Mouse (Mus musculus) limb, embryonic 14.5 days (tissue): ENCODE data around the gene Ly6g6c. TPM values are rescaled to one million over a fixed set of nuclear protein-coding genes. Genes with fewer than 3 reads are reported as not detected.

Experiments
- ATAC-seq: fragments of 200-750 bp; cut with Nextera tagmentation; 2 replicates; pipeline ENCODE4 v1.8.0; 2017; ENCODE audit warnings: low read depth, moderate number of reproducible peaks, moderate TSS enrichment; ENCODE audit not compliant: low FRiP score
- DNase-seq: peaks from one replicate; pipeline ENCODE4 v3.0.0-alpha.2; 2015; ENCODE audit warnings: low spot score
- H3K27ac ChIP-seq: fragments of 300-500 bp; sonication (generic); replicated peaks from 2 replicates; pipeline ENCODE4 v1.5.1; 2014; ENCODE audit warnings: low read depth, mild to moderate bottlenecking, low read length, moderate library complexity, mixed read lengths
- H3K27me3 ChIP-seq: fragments of 300-500 bp; sonication (generic); 2 replicates; pipeline ENCODE4 v1.6.1; 2014; ENCODE audit warnings: low read length, mixed read lengths; ENCODE audit not compliant: control insufficient read depth, insufficient read depth
- H3K36me3 ChIP-seq: fragments of 300-500 bp; sonication (generic); 2 replicates; pipeline ENCODE4 v1.6.1; 2014; ENCODE audit warnings: mild to moderate bottlenecking, low read length, moderate library complexity, mixed read lengths; ENCODE audit not compliant: control insufficient read depth, insufficient read depth
- H3K4me1 ChIP-seq: fragments of 300-500 bp; sonication (generic); 2 replicates; pipeline ENCODE4 v1.6.1; 2014; ENCODE audit warnings: antibody characterized with exemption, low read length, mixed read lengths; ENCODE audit not compliant: control insufficient read depth, insufficient read depth
- H3K4me2 ChIP-seq: fragments of 300-500 bp; sonication (generic); replicated peaks from 2 replicates; pipeline ENCODE4 v1.6.1; 2014; ENCODE audit warnings: low read depth, mild to moderate bottlenecking, low read length, moderate library complexity; ENCODE audit not compliant: severe bottlenecking
- H3K4me3 ChIP-seq: fragments of 300-500 bp; sonication (generic); replicated peaks from 2 replicates; pipeline ENCODE4 v1.5.1; 2014; ENCODE audit warnings: low read length
- H3K9ac ChIP-seq: fragments of 300-500 bp; sonication (generic); 2 replicates; pipeline ENCODE4 v1.6.1; 2014; ENCODE audit warnings: mild to moderate bottlenecking, low read depth, low read length, moderate library complexity; ENCODE audit not compliant: severe bottlenecking
- H3K9me3 ChIP-seq: fragments of 300-500 bp; sonication (generic); 2 replicates; pipeline ENCODE4 v1.6.1; 2016; ENCODE audit warnings: low read length; ENCODE audit not compliant: control insufficient read depth
- POLR2A ChIP-seq: fragments of 200-500 bp; IDR thresholded peaks from 2 replicates; pipeline ENCODE4 v1.8.0; 2012; ENCODE audit warnings: inconsistent platforms, mild to moderate bottlenecking, moderate library complexity, borderline replicate concordance; ENCODE audit not compliant: insufficient read depth, insufficient read length; ENCODE audit errors: extremely low read depth
- WGBS: fragments of 180-500 bp; shearing (Covaris S2); extraction: QIAGEN DNeasy Blood & Tissue Kit; methylation state at CpG from one replicate; pipeline ENCODE4 v1.1.7; 2014; 5-methylcytosine and 5-hydroxymethylcytosine counted together
- polyA plus RNA-seq, 2 experiments: library from polyadenylated mRNA; depleted of rRNA in 1 of 2; stranded (reverse) in 1 of 2; unstranded in 1 of 2; fragments of >200 nt; fragmentation: Nextera tagmentation in 1 of 2; extraction: Ambion mirVana in 1 of 2; gene quantifications; 2 replicates each; pipeline versions ENCODE4 v1.2.1 to v1.2.3; 2012 to 2014

Gene Ly6g6c
- polyA plus RNA-seq, 2 experiments: 5.5 to 22.3 TPM

- Histone ChIP-seq H3K4me2 (no peak overlapping the region), H3K27me3 (no peaks in the 10 kb centered on the region), H3K4me3 (no peak overlapping the region), H3K27ac (no peak overlapping the region), H3K9me3 (no peaks in the 10 kb centered on the region), H3K4me1 (0 out of 2 replicates have a peak, but pooled peaks cover 2% of the 10 kb centered on the region), H3K36me3 (peaks cover 25% of the 10 kb centered on the region), H3K9ac (peak overlapping the region; percentile 25; the same call in 1 of the 2 replicates)
- DNase-seq (no peak), ATAC-seq (no peak)
- TF ChIP-seq POLR2A: no peak
- 70% methylated on average over 3 of the region's 3 CpGs for WGBS
These were observed 41.3 kb downstream of the Ly6g6c start for GRCm38 (mm10) chr17:35106522-35106921.

- no peaks in the 10 kb centered on the region for H3K27me3 ChIP-seq
- TF ChIP-seq POLR2A: no peak
- ATAC-seq (no peak), DNase-seq (no peak)
- H3K27ac ChIP-seq: no peak within 1 kb of the TSS
- H3K4me2 ChIP-seq: no peak within 1 kb of the TSS
- peaks cover 10% of the 10 kb centered on the region for H3K36me3 ChIP-seq
- no peaks in the 10 kb centered on the region for H3K9me3 ChIP-seq
- 0 out of 2 replicates have a peak, but pooled peaks cover 2% of the 10 kb centered on the region for H3K4me1 ChIP-seq
- WGBS: 91% methylated on average over 6 of the region's 6 CpGs
- no peak within 1 kb of the TSS for H3K4me3 ChIP-seq
- H3K9ac ChIP-seq: no peak within 1 kb of the TSS
These were observed 42.9 kb downstream of the Ly6g6c start, which contains the start of gene Ly6g5c for GRCm38 (mm10) chr17:35108097-35108496. Ly6g5c (plus strand) TSS chr17:35108279.

- no peak overlapping the region for H3K4me3 ChIP-seq
- TF ChIP-seq POLR2A: no peak
- peaks cover 25% of the 10 kb centered on the region for H3K36me3 ChIP-seq
- H3K4me2 ChIP-seq: no peak overlapping the region
- 85% methylated on average over 9 of the region's 9 CpGs for WGBS
- no peaks in the 10 kb centered on the region for H3K4me1 ChIP-seq
- H3K27me3 ChIP-seq: no peaks in the 10 kb centered on the region
- H3K9ac ChIP-seq: no peak overlapping the region
- no peak overlapping the region for H3K27ac ChIP-seq
- H3K9me3 ChIP-seq: no peaks in the 10 kb centered on the region
- no peak for DNase-seq
- ATAC-seq: no peak
These were observed 46.6 kb downstream of the Ly6g6c start for GRCm38 (mm10) chr17:35111774-35112173.

- H3K9ac ChIP-seq: no peak within 1 kb of the TSS
- no peak within 1 kb of the TSS for H3K4me3 ChIP-seq
- 88% methylated on average over 8 of the region's 8 CpGs for WGBS
- peaks cover 7% of the 10 kb centered on the region for H3K4me1 ChIP-seq
- TF ChIP-seq POLR2A: no peak
- H3K9me3 ChIP-seq: no peaks in the 10 kb centered on the region
- no peaks in the 10 kb centered on the region for H3K27me3 ChIP-seq
- H3K27ac ChIP-seq: no peak within 1 kb of the TSS
- ATAC-seq: no peak
- no peak for DNase-seq
- no peak within 1 kb of the TSS for H3K4me2 ChIP-seq
- peaks cover 53% of the 10 kb centered on the region for H3K36me3 ChIP-seq
These were observed 50.1 kb downstream of the Ly6g6c start, which contains the start of gene Ly6g5b for GRCm38 (mm10) chr17:35115046-35116019. Ly6g5b (minus strand) TSS chr17:35115428.

Other genes with a start within 250 kb of the Ly6g6c start
Only the 30 nearest of the 45 such genes appear.
- gene Neu1, start 134.1 kb upstream of the Ly6g6c start, polyA plus RNA-seq (2012; rRNA removed): 19.3 and 26.5 TPM in 2 replicates
- 18.2 and 18.4 TPM in 2 replicates for gene Neu1, start 134.1 kb upstream of the Ly6g6c start, polyA plus RNA-seq (2014; fragmentation: Nextera tagmentation; extraction: Ambion mirVana)
- gene Hspa1b, start 106.2 kb upstream of the Ly6g6c start, polyA plus RNA-seq (2012; rRNA removed): 22.8 and 25.6 TPM in 2 replicates
- gene Hspa1b, start 106.2 kb upstream of the Ly6g6c start, polyA plus RNA-seq (2014; fragmentation: Nextera tagmentation; extraction: Ambion mirVana): 1.6 and 2.2 TPM in 2 replicates
- not detected in 2 replicates for gene Gm20481, start 95.5 kb upstream of the Ly6g6c start, polyA plus RNA-seq (2012; rRNA removed)
- not detected in 2 replicates for gene Gm20481, start 95.5 kb upstream of the Ly6g6c start, polyA plus RNA-seq (2014; fragmentation: Nextera tagmentation; extraction: Ambion mirVana)
- 6.5 and 7.1 TPM in 2 replicates for gene Hspa1a, start 93.2 kb upstream of the Ly6g6c start, polyA plus RNA-seq (2012; rRNA removed)
- gene Hspa1a, start 93.2 kb upstream of the Ly6g6c start, polyA plus RNA-seq (2014; fragmentation: Nextera tagmentation; extraction: Ambion mirVana): 9.5 and 9.6 TPM in 2 replicates
- gene Hspa1l, start 92.7 kb upstream of the Ly6g6c start, polyA plus RNA-seq (2012; rRNA removed): 0.44 and 0.47 TPM in 2 replicates
- 0.85 and 1.4 TPM in 2 replicates for gene Hspa1l, start 92.7 kb upstream of the Ly6g6c start, polyA plus RNA-seq (2014; fragmentation: Nextera tagmentation; extraction: Ambion mirVana)
- 186 and 233 TPM in 2 replicates for gene Lsm2, start 83.5 kb upstream of the Ly6g6c start, polyA plus RNA-seq (2012; rRNA removed)
- gene Lsm2, start 83.5 kb upstream of the Ly6g6c start, polyA plus RNA-seq (2014; fragmentation: Nextera tagmentation; extraction: Ambion mirVana): 170 and 178 TPM in 2 replicates
- gene Vars, start 64.4 kb upstream of the Ly6g6c start, polyA plus RNA-seq (2012; rRNA removed): 163 and 216 TPM in 2 replicates
- gene Vars, start 64.4 kb upstream of the Ly6g6c start, polyA plus RNA-seq (2014; fragmentation: Nextera tagmentation; extraction: Ambion mirVana): 88.3 and 100 TPM in 2 replicates
- gene Vwa7, start 48.8 kb upstream of the Ly6g6c start, polyA plus RNA-seq (2012; rRNA removed): 0.64 and 0.85 TPM in 2 replicates
- gene Vwa7, start 48.8 kb upstream of the Ly6g6c start, polyA plus RNA-seq (2014; fragmentation: Nextera tagmentation; extraction: Ambion mirVana): 0.11 and 0.15 TPM in 2 replicates
- gene Sapcd1, start 37.4 kb upstream of the Ly6g6c start, polyA plus RNA-seq (2012; rRNA removed): 12.0 and 15.2 TPM in 2 replicates
- gene Sapcd1, start 37.4 kb upstream of the Ly6g6c start, polyA plus RNA-seq (2014; fragmentation: Nextera tagmentation; extraction: Ambion mirVana): 12.5 and 13.7 TPM in 2 replicates
- gene Msh5, start 18.6 kb upstream of the Ly6g6c start, polyA plus RNA-seq (2012; rRNA removed): 6.4 and 6.5 TPM in 2 replicates
- 3.4 and 3.5 TPM in 2 replicates for gene Msh5, start 18.6 kb upstream of the Ly6g6c start, polyA plus RNA-seq (2014; fragmentation: Nextera tagmentation; extraction: Ambion mirVana)
- gene Clic1, start 15.4 kb upstream of the Ly6g6c start, polyA plus RNA-seq (2012; rRNA removed): 229 and 236 TPM in 2 replicates
- gene Clic1, start 15.4 kb upstream of the Ly6g6c start, polyA plus RNA-seq (2014; fragmentation: Nextera tagmentation; extraction: Ambion mirVana): 103 and 108 TPM in 2 replicates
- gene Ddah2, start 6.4 kb upstream of the Ly6g6c start, polyA plus RNA-seq (2012; rRNA removed): 271 and 326 TPM in 2 replicates
- 358 and 403 TPM in 2 replicates for gene Ddah2, start 6.4 kb upstream of the Ly6g6c start, polyA plus RNA-seq (2014; fragmentation: Nextera tagmentation; extraction: Ambion mirVana)
- 0.45 and 0.47 TPM in 2 replicates for gene Mpig6b, start 796 bp downstream of the Ly6g6c start, polyA plus RNA-seq (2012; rRNA removed)
- 0.64 and 1.3 TPM in 2 replicates for gene Mpig6b, start 796 bp downstream of the Ly6g6c start, polyA plus RNA-seq (2014; fragmentation: Nextera tagmentation; extraction: Ambion mirVana)
- gene Ly6g6e, start 11.5 kb downstream of the Ly6g6c start, polyA plus RNA-seq (2012; rRNA removed): 14.2 and 14.8 TPM in 2 replicates
- gene Ly6g6e, start 11.5 kb downstream of the Ly6g6c start, polyA plus RNA-seq (2014; fragmentation: Nextera tagmentation; extraction: Ambion mirVana): 18.0 and 28.4 TPM in 2 replicates
- gene Ly6g6d, start 12.7 kb downstream of the Ly6g6c start, polyA plus RNA-seq (2012; rRNA removed): 1.3 and 2.3 TPM in 2 replicates
- 2.0 TPM in 1 of 2 replicates, not detected in the other for gene Ly6g6d, start 12.7 kb downstream of the Ly6g6c start, polyA plus RNA-seq (2014; fragmentation: Nextera tagmentation; extraction: Ambion mirVana)
- 0.14 and 0.73 TPM in 2 replicates for gene Ly6g6f, start 20.2 kb downstream of the Ly6g6c start, polyA plus RNA-seq (2012; rRNA removed)
- 0.28 TPM in 1 of 2 replicates, not detected in the other for gene Ly6g6f, start 20.2 kb downstream of the Ly6g6c start, polyA plus RNA-seq (2014; fragmentation: Nextera tagmentation; extraction: Ambion mirVana)
- 98.6 and 157 TPM in 2 replicates for gene Abhd16a, start 23.9 kb downstream of the Ly6g6c start, polyA plus RNA-seq (2012; rRNA removed)
- 78.0 and 88.3 TPM in 2 replicates for gene Abhd16a, start 23.9 kb downstream of the Ly6g6c start, polyA plus RNA-seq (2014; fragmentation: Nextera tagmentation; extraction: Ambion mirVana)
- not detected in 2 replicates for gene Ly6g5c, start 42.9 kb downstream of the Ly6g6c start, polyA plus RNA-seq (2012; rRNA removed)
- gene Ly6g5c, start 42.9 kb downstream of the Ly6g6c start, polyA plus RNA-seq (2014; fragmentation: Nextera tagmentation; extraction: Ambion mirVana): not detected in 2 replicates
- 2.1 and 3.5 TPM in 2 replicates for gene Ly6g5b, start 50.0 kb downstream of the Ly6g6c start, polyA plus RNA-seq (2012; rRNA removed)
- 0.59 and 0.68 TPM in 2 replicates for gene Ly6g5b, start 50.0 kb downstream of the Ly6g6c start, polyA plus RNA-seq (2014; fragmentation: Nextera tagmentation; extraction: Ambion mirVana)
- 13.6 and 15.1 TPM in 2 replicates for gene Gpank1, start 56.1 kb downstream of the Ly6g6c start, polyA plus RNA-seq (2012; rRNA removed)
- gene Gpank1, start 56.1 kb downstream of the Ly6g6c start, polyA plus RNA-seq (2014; fragmentation: Nextera tagmentation; extraction: Ambion mirVana): 17.5 and 20.0 TPM in 2 replicates
- 181 and 250 TPM in 2 replicates for gene Csnk2b, start 56.7 kb downstream of the Ly6g6c start, polyA plus RNA-seq (2012; rRNA removed)
- 275 and 308 TPM in 2 replicates for gene Csnk2b, start 56.7 kb downstream of the Ly6g6c start, polyA plus RNA-seq (2014; fragmentation: Nextera tagmentation; extraction: Ambion mirVana)
- gene D17H6S53E, start 61.0 kb downstream of the Ly6g6c start, polyA plus RNA-seq (2012; rRNA removed): 5.7 and 6.6 TPM in 2 replicates
- 6.4 and 8.2 TPM in 2 replicates for gene D17H6S53E, start 61.0 kb downstream of the Ly6g6c start, polyA plus RNA-seq (2014; fragmentation: Nextera tagmentation; extraction: Ambion mirVana)
- gene Apom, start 66.7 kb downstream of the Ly6g6c start, polyA plus RNA-seq (2012; rRNA removed): 1.1 and 1.7 TPM in 2 replicates
- 0.26 TPM in 1 of 2 replicates, not detected in the other for gene Apom, start 66.7 kb downstream of the Ly6g6c start, polyA plus RNA-seq (2014; fragmentation: Nextera tagmentation; extraction: Ambion mirVana)
- gene Bag6, start 69.8 kb downstream of the Ly6g6c start, polyA plus RNA-seq (2012; rRNA removed): 265 and 361 TPM in 2 replicates
- 76.2 and 82.8 TPM in 2 replicates for gene Bag6, start 69.8 kb downstream of the Ly6g6c start, polyA plus RNA-seq (2014; fragmentation: Nextera tagmentation; extraction: Ambion mirVana)
- gene Prrc2a, start 99.5 kb downstream of the Ly6g6c start, polyA plus RNA-seq (2012; rRNA removed): 404 and 512 TPM in 2 replicates
- gene Prrc2a, start 99.5 kb downstream of the Ly6g6c start, polyA plus RNA-seq (2014; fragmentation: Nextera tagmentation; extraction: Ambion mirVana): 192 and 196 TPM in 2 replicates
- gene Aif1, start 110.7 kb downstream of the Ly6g6c start, polyA plus RNA-seq (2012; rRNA removed): 4.0 and 4.8 TPM in 2 replicates
- 13.1 and 15.7 TPM in 2 replicates for gene Aif1, start 110.7 kb downstream of the Ly6g6c start, polyA plus RNA-seq (2014; fragmentation: Nextera tagmentation; extraction: Ambion mirVana)
- 21.8 and 24.4 TPM in 2 replicates for gene Lst1, start 123.1 kb downstream of the Ly6g6c start, polyA plus RNA-seq (2012; rRNA removed)
- 23.2 and 29.2 TPM in 2 replicates for gene Lst1, start 123.1 kb downstream of the Ly6g6c start, polyA plus RNA-seq (2014; fragmentation: Nextera tagmentation; extraction: Ambion mirVana)
- gene Ltb, start 129.1 kb downstream of the Ly6g6c start, polyA plus RNA-seq (2012; rRNA removed): 1.7 and 3.0 TPM in 2 replicates
- gene Ltb, start 129.1 kb downstream of the Ly6g6c start, polyA plus RNA-seq (2014; fragmentation: Nextera tagmentation; extraction: Ambion mirVana): 1.1 and 1.4 TPM in 2 replicates
- gene Tnf, start 136.6 kb downstream of the Ly6g6c start, polyA plus RNA-seq (2012; rRNA removed): 1.1 and 1.3 TPM in 2 replicates
- 0.28 and 0.73 TPM in 2 replicates for gene Tnf, start 136.6 kb downstream of the Ly6g6c start, polyA plus RNA-seq (2014; fragmentation: Nextera tagmentation; extraction: Ambion mirVana)
- gene Lta, start 140.0 kb downstream of the Ly6g6c start, polyA plus RNA-seq (2012; rRNA removed): 0.36 and 0.39 TPM in 2 replicates
- 0.14 TPM in 1 of 2 replicates, not detected in the other for gene Lta, start 140.0 kb downstream of the Ly6g6c start, polyA plus RNA-seq (2014; fragmentation: Nextera tagmentation; extraction: Ambion mirVana)